Mouse (Mus musculus) naive thymus-derived CD4-positive, alpha-beta T cell, adult 2 months (primary cell): ENCODE measurements at regions not wholly inside any gene's neighbourhood (a gene's known extent, or its start where the extent isn't known, plus 50 kb on each side); places are given as distances from the start of the nearest gene placed in this dataset.

Experiments used
- DNase-seq: peaks from one replicate; pipeline ENCODE4 v3.0.0-alpha.2; 2011; ENCODE audit warnings: low read depth

- DNase-seq, result no peak
Measured at GRCm38 (mm10) chr2:30743976-30744620, 59.4 kb downstream of the 1700001O22Rik start.

- no peak for DNase-seq
Measured at GRCm38 (mm10) chr2:30743265-30743846, 60.1 kb downstream of the 1700001O22Rik start.

- no peak for DNase-seq
Measured at GRCm38 (mm10) chr2:30741450-30741849, 62.0 kb downstream of the 1700001O22Rik start.

- DNase-seq, result no peak
Measured at GRCm38 (mm10) chr2:30737759-30738158, 65.7 kb downstream of the 1700001O22Rik start.

GRCm38 (mm10) chr2:30736705-30737104 lies 66.8 kb downstream of the 1700001O22Rik start:
- no peak for DNase-seq

GRCm38 (mm10) chr2:30736236-30736635 lies 67.2 kb downstream of the 1700001O22Rik start:
- DNase-seq, result no peak

- no peak for DNase-seq
Measured at GRCm38 (mm10) chr2:30733853-30734252, 69.6 kb downstream of the 1700001O22Rik start.

GRCm38 (mm10) chr2:30731832-30732231 lies 71.6 kb downstream of the 1700001O22Rik start:
- DNase-seq, result no peak

- DNase-seq, result peak; percentile 77
Measured at GRCm38 (mm10) chr2:30727948-30728347, 75.5 kb downstream of the 1700001O22Rik start.

- DNase-seq, result peak; percentile 13
Measured at GRCm38 (mm10) chr2:30725601-30726489, 77.6 kb downstream of the 1700001O22Rik start.

- DNase-seq, result no peak
Measured at GRCm38 (mm10) chr2:30725186-30725585, 78.3 kb downstream of the 1700001O22Rik start.

GRCm38 (mm10) chr2:30724521-30724920 lies 78.9 kb downstream of the 1700001O22Rik start:
- DNase-seq, result no peak

GRCm38 (mm10) chr2:30723059-30723587 lies 80.3 kb downstream of the 1700001O22Rik start:
- peak; percentile 16 for DNase-seq

- no peak for DNase-seq
Measured at GRCm38 (mm10) chr2:30722263-30723050, 81.0 kb downstream of the 1700001O22Rik start.

- DNase-seq, result no peak
Measured at GRCm38 (mm10) chr2:30721473-30722262, 81.8 kb downstream of the 1700001O22Rik start.

- DNase-seq, result no peak
Measured at GRCm38 (mm10) chr2:30721048-30721461, 82.4 kb downstream of the 1700001O22Rik start.

- DNase-seq, result no peak
Measured at GRCm38 (mm10) chr2:30720291-30720690, 83.2 kb downstream of the 1700001O22Rik start.

- peak; percentile 32 for DNase-seq
Measured at GRCm38 (mm10) chr2:30719611-30720290, 83.7 kb downstream of the 1700001O22Rik start.

GRCm38 (mm10) chr2:30718741-30719381 lies 84.6 kb downstream of the 1700001O22Rik start:
- peak; percentile 68 for DNase-seq

- peak; percentile 66 for DNase-seq
Measured at GRCm38 (mm10) chr2:30718329-30718675, 85.2 kb downstream of the 1700001O22Rik start.
